ENCODE assay signal across 34 mouse cellular contexts in the genomic region with DNA sequence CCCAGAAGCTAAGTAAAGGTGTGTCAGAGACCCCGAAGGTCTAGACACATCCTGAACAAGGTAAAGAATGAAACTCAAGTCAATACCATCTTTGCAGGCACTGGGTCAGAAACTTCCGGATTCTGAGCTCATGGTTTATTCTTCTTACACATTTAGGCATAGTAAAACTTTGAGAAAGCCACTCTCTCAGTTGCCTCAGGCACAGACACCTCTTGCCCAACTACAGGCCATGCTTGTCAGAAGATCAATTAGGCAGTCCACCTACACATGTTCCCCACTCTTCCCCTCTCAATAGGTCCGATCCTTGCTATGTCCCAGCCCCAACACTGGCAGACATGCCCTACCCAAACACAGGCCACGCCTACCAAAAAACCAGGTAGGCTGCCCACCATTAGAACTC.
"Had no signal": no experiment of that assay in that cellular context is flagged by ENCODE, and none has a peak within 500 bp of the region (broad histone marks: within the 10 kb centered on the region; RNA-seq: fewer than 3 reads in every experiment).

No protein-coding gene starts in this region.

- ATAC-seq: hindbrain, embryonic 16.5 days; hindbrain, postnatal 0 days; inflammation-experienced regulatory T-cells, adult 6 months; intestine, embryonic 15.5 days; intestine, embryonic 16.5 days; intestine, postnatal 0 days had no signal

- H3K4me2 ChIP-seq: heart, embryonic 11.5 days; heart, embryonic 13.5 days; heart, embryonic 15.5 days; hindbrain, embryonic 12.5 days; hindbrain, embryonic 13.5 days; hindbrain, embryonic 14.5 days; hindbrain, embryonic 15.5 days; intestine, embryonic 15.5 days; kidney, embryonic 15.5 days had no signal

- H3K9me3 ChIP-seq: heart, embryonic 13.5 days; heart, embryonic 15.5 days; hindbrain, embryonic 10.5 days; hindbrain, embryonic 12.5 days; hindbrain, embryonic 13.5 days; hindbrain, embryonic 15.5 days; intestine, embryonic 15.5 days; kidney, embryonic 15.5 days had no signal

- H3K27me3 ChIP-seq: heart, embryonic 13.5 days; heart, embryonic 15.5 days; hindbrain, embryonic 12.5 days; hindbrain, embryonic 13.5 days; hindbrain, embryonic 15.5 days; intestine, embryonic 15.5 days; kidney, embryonic 15.5 days had no signal

- H3K27ac ChIP-seq: heart, embryonic 13.5 days; heart, embryonic 15.5 days; hindbrain, embryonic 10.5 days; hindbrain, embryonic 12.5 days; hindbrain, embryonic 13.5 days; hindbrain, embryonic 14.5 days; hindbrain, embryonic 15.5 days; hindbrain, postnatal 0 days; intestine, embryonic 15.5 days; kidney, embryonic 15.5 days; kidney, postnatal 0 days; layer of hippocampus, adult 2 months; left cerebral cortex, adult 2 months had no signal

- H3K4me3 ChIP-seq: heart, embryonic 13.5 days; heart, embryonic 15.5 days; hindbrain, embryonic 10.5 days; hindbrain, embryonic 12.5 days; hindbrain, embryonic 13.5 days; hindbrain, embryonic 15.5 days; intestine, embryonic 15.5 days; kidney, embryonic 15.5 days; layer of hippocampus, adult 2 months; left cerebral cortex, adult 2 months had no signal

- H3K4me1 ChIP-seq: heart, embryonic 15.5 days; hindbrain, embryonic 12.5 days; hindbrain, embryonic 15.5 days; intestine, embryonic 15.5 days; kidney, embryonic 15.5 days had no signal

- H3K36me3 ChIP-seq: heart, embryonic 13.5 days; heart, embryonic 15.5 days; hindbrain, embryonic 10.5 days; hindbrain, embryonic 12.5 days; hindbrain, embryonic 13.5 days; hindbrain, embryonic 15.5 days; intestine, embryonic 15.5 days; kidney, embryonic 15.5 days had no signal

- H3K9ac ChIP-seq: heart, embryonic 13.5 days; heart, embryonic 15.5 days; hindbrain, embryonic 12.5 days; hindbrain, embryonic 13.5 days; hindbrain, embryonic 14.5 days; hindbrain, embryonic 15.5 days; intestine, embryonic 15.5 days; kidney, embryonic 15.5 days had no signal

- DNase-seq: heart, postnatal 10 days; heart, postnatal 14 days; heart, postnatal 36 days; heart, postnatal 4 days; kidney, adult 11 months; kidney, adult 18-20 months; kidney, adult 2 months; kidney, adult 8-10 months; kidney, adult 9 months; kidney, postnatal 10 days; kidney, postnatal 14 days; kidney, postnatal 25 days; kidney, postnatal 36 days; kidney, postnatal 4 days; layer of hippocampus, adult 9-11 months; layer of hippocampus, postnatal 36 days had no signal
